Mouse (Mus musculus) olfactory bulb, adult 2 months (tissue): ENCODE results near the gene Trpm3. TPM values are rescaled to one million over a fixed set of nuclear protein-coding genes. Genes with fewer than 3 reads are reported as not detected.

Experiments used
- H3K27ac ChIP-seq: fragments of 200-500 bp; 2 replicates; pipeline ENCODE4 v1.5.1; 2012; ENCODE audit warnings: low read depth, low read length; ENCODE audit not compliant: insufficient read depth
- H3K4me1 ChIP-seq: fragments of 200-500 bp; 2 replicates; pipeline ENCODE4 v1.6.1; 2012; ENCODE audit warnings: low read length; ENCODE audit not compliant: control insufficient read depth, insufficient read depth
- H3K4me3 ChIP-seq: fragments of 200-500 bp; 2 replicates; pipeline ENCODE4 v1.5.1; 2012; ENCODE audit warnings: mild to moderate bottlenecking, low read depth, low read length, moderate library complexity; ENCODE audit not compliant: insufficient read depth
- CTCF ChIP-seq: fragments of 200-500 bp; IDR thresholded peaks from 2 replicates; pipeline ENCODE4 v1.5.1; 2012; ENCODE audit warnings: low read depth, mild to moderate bottlenecking, low read length, moderate library complexity; ENCODE audit not compliant: insufficient read depth
- POLR2A ChIP-seq: fragments of 200-500 bp; IDR thresholded peaks from 2 replicates; pipeline ENCODE4 v1.6.1; 2012; ENCODE audit warnings: mild to moderate bottlenecking, low read depth, low read length, moderate library complexity; ENCODE audit not compliant: insufficient read depth
- WGBS: fragments of 180-500 bp; shearing (Covaris S2); methylation state at CpG from one replicate; pipeline ENCODE4 v1.1.7; 2018; 5-methylcytosine and 5-hydroxymethylcytosine counted together
- polyA plus RNA-seq: library from polyadenylated mRNA; stranded (reverse); fragments of >200 nt; gene quantifications from 2 replicates; pipeline ENCODE4 v1.2.4, GENCODE M21; 2012; ENCODE audit warnings: low replicate concordance; ENCODE audit not compliant: missing spikeins, insufficient read depth, insufficient read length

Gene Trpm3
- polyA plus RNA-seq, 1 experiment: 53.7 TPM

GRCm38 (mm10) chr19:22300906-22301305 lies 162.1 kb downstream of the Trpm3 start:
- Histone ChIP-seq H3K4me1 (peaks cover 8% of the 10 kb centered on the region), H3K27ac (no peak overlapping the region), H3K4me3 (no peak overlapping the region)
- TF ChIP-seq CTCF (no peak), POLR2A (no peak)
- 61% methylated on average over 2 of the region's 2 CpGs for WGBS

DNA sequence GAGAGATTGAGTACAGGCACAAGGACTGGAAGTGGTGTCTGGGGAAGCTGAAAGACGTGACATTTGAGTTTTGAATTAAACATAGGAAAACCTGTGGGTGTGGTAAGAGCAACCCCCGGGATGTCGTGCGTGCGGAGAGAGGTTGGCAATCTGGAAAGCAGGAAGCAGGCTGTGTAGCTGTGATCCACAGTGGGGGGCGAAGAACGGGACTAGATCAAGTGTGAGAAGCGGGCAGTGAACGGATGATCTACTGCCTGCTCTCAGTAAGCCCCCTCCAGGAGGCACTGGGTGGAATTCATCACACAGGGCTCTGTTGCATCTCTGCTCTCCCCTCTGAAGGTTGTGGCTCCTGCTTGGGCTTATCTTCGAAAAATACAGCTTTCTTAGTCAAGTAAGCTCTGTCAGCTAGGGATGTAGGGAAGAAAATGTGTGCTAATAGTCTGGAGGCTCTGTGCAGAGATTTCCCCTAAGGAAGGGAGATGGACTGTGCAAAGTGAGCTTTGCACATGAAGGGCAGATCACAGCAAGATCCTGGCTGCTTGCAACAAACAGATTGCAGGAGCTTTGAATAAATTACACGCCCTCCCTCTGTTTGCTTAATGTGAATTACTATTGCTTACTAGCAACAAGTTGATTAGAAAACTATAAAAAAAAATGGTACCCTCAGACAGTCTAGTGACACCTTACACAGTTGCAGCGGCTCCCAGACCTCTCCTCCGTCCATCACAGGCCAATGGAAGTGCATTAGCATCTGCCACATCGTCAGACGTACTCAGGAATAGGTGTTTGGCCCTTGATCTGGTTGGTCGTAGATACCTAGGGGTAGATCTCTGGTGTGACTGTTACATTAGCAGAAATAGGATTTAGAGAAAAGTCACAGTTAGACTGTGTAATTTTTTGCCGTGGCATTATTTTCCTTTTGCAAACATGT lies 164.4 kb downstream of the Trpm3 start:
- 40% methylated on average over 17 of the region's 17 CpGs for WGBS
- 0 out of 2 replicates have a peak overlapping the region, but pooled peaks have one; percentile 10 for H3K27ac ChIP-seq
- TF ChIP-seq POLR2A: no peak
- peaks cover 8% of the 10 kb centered on the region for H3K4me1 ChIP-seq
- H3K4me3 ChIP-seq: no peak overlapping the region

DNA sequence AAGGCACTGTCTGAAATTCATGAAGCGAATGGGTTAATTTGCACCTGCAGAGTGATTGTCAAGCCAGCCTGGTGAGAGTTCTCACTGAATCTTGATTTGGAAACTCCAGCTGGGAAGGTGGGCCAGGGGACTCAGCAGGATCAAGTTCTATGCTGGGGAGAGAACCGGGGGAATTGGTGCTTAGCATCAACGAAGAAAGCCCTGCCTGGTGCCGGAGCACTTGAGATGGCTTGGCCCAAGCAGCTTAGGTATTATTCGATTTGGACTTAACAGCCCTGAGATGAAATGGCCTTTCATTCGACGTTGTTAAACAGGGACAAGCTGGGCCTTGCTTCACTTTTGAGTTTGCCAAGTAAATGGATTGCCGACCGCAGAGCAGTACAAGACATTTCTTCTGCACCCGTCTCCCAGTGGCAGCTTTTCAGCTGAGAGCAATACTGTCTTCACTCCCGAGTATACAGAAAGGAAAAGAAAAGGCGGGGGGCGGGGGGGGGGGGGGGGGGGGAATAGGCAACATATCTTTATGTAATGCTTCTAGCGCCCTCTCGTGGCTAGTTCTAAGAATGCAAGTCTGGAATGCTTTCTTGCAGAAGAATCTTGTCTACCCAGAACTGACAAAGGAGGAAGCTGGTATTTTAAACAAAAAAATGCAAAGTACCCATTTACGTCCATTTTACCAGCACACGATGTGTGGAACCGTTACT lies 165.3 kb downstream of the Trpm3 start:
- TF ChIP-seq POLR2A: no peak
- no peak for TF ChIP-seq CTCF
- peak overlapping the region; percentile 35 for H3K4me3 ChIP-seq
- H3K4me1 ChIP-seq: peaks cover 8% of the 10 kb centered on the region
- WGBS: 3% methylated on average over 16 of the region's 18 CpGs
- no peak overlapping the region for H3K27ac ChIP-seq

GRCm38 (mm10) chr19:22308081-22308480 lies 169.2 kb downstream of the Trpm3 start:
- Histone ChIP-seq H3K27ac (no peak overlapping the region), H3K4me3 (no peak overlapping the region), H3K4me1 (peaks cover 6% of the 10 kb centered on the region)
- no peak for TF ChIP-seq CTCF
- no peak for TF ChIP-seq POLR2A
- WGBS: 66% methylated on average over 2 of the region's 2 CpGs

GRCm38 (mm10) chr19:22317306-22317705 lies 178.5 kb downstream of the Trpm3 start:
- WGBS: 64% methylated on average over 4 of the region's 4 CpGs
- Histone ChIP-seq H3K27ac (no peak overlapping the region), H3K4me3 (no peak overlapping the region), H3K4me1 (no peaks in the 10 kb centered on the region)
- TF ChIP-seq CTCF: no peak
- no peak for TF ChIP-seq POLR2A

DNA sequence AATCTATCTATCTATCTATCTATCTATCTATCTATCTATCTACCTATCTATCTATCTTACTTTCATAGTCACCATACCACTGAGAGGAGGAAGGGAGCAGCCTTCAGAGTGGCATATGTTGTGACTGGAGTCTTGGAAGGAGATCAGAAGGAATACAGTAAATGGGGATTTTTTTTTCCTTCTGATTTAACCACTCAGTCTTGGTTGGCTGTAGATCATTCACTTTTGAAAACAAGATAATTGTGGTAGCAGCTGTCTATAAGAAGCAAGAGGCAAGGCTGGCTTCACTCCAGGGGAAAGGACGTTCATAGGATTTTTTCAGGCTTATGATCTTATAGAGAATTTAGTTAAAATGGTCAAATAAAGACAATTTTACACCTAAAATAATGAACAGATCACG lies 188.0 kb downstream of the Trpm3 start:
- 65% methylated on average over 2 of the region's 2 CpGs for WGBS
- Histone ChIP-seq H3K4me1 (no peaks in the 10 kb centered on the region), H3K4me3 (no peak overlapping the region), H3K27ac (no peak overlapping the region)
- TF ChIP-seq POLR2A: no peak
- TF ChIP-seq CTCF: no peak

- TF ChIP-seq CTCF: no peak
- no peak for TF ChIP-seq POLR2A
- H3K4me3 ChIP-seq: no peak overlapping the region
- 46% methylated on average over 5 of the region's 5 CpGs for WGBS
- no peak overlapping the region for H3K27ac ChIP-seq
- no peaks in the 10 kb centered on the region for H3K4me1 ChIP-seq
These were observed 188.4 kb downstream of the Trpm3 start for GRCm38 (mm10) chr19:22327226-22327625.

GRCm38 (mm10) chr19:22336278-22336677 lies 197.4 kb downstream of the Trpm3 start:
- peaks cover 7% of the 10 kb centered on the region for H3K4me1 ChIP-seq
- WGBS: 93% methylated on average over 3 of the region's 3 CpGs
- no peak for TF ChIP-seq POLR2A
- TF ChIP-seq CTCF: no peak

GRCm38 (mm10) chr19:22337468-22337867 lies 198.6 kb downstream of the Trpm3 start:
- Histone ChIP-seq H3K4me1 (peaks cover 10% of the 10 kb centered on the region), H3K4me3 (no peak overlapping the region), H3K27ac (no peak overlapping the region)
- no peak for TF ChIP-seq POLR2A
- TF ChIP-seq CTCF: no peak
- WGBS: 8% methylated on average over 5 of the region's 5 CpGs

More at GRCm38 (mm10) chr19:22336278-22336677, 197.4 kb downstream of the Trpm3 start:
- no peak overlapping the region for H3K27ac ChIP-seq
- no peak overlapping the region for H3K4me3 ChIP-seq
